12 mouse cellular contexts compared by ENCODE assay signal in genomic region chr5:148910066-148910465, GRCm38 (mm10).
"Had no signal": no experiment of that assay in that cellular context is flagged by ENCODE, and none has a peak within 500 bp of the region (broad histone marks: within the 10 kb centered on the region; RNA-seq: fewer than 3 reads in every experiment).

No protein-coding gene starts in this region.

- H3K27ac ChIP-seq: limb, embryonic 12.5 days; liver, embryonic 13.5 days; lung, embryonic 15.5 days; macrophage; neural tube, embryonic 15.5 days had no signal

- DNase-seq: liver; liver, embryonic 13.5 days; liver, postnatal 0 days; right cerebral cortex, adult 18-20 months; right cerebral cortex, postnatal 25 days; thymus, adult 18-20 months had no signal

- H3K9me3 ChIP-seq: limb, embryonic 12.5 days; lung, embryonic 15.5 days; midbrain, embryonic 10.5 days; neural tube, embryonic 15.5 days had no signal

- H3K27me3 ChIP-seq: limb, embryonic 12.5 days; liver, embryonic 13.5 days; lung, embryonic 15.5 days; neural tube, embryonic 15.5 days had no signal

- H3K4me3 ChIP-seq: limb, embryonic 12.5 days; liver, embryonic 13.5 days; lung, embryonic 15.5 days; midbrain, embryonic 10.5 days; neural tube, embryonic 15.5 days had no signal

- ATAC-seq: liver, postnatal 0 days; midbrain, embryonic 16.5 days had no signal
